In genomic region chr2:21164296-21164695, GRCm38 (mm10) we compare ENCODE assay signal across 15 mouse cellular contexts. TPM values are rescaled to one million over a fixed set of nuclear protein-coding genes. Genes with fewer than 3 reads are reported as not detected.
A peak's percentile ranks its signal among the peaks of the same experiment; 100 is the strongest.
DNase-seq lines count a peak whose midpoint lies in the region; ATAC-seq and TF ChIP-seq lines count a peak whose summit lies in the region.
"Had no signal": no experiment of that assay in that cellular context is flagged by ENCODE, and none has a peak within 500 bp of the region (broad histone marks: within the 10 kb centered on the region; RNA-seq: fewer than 3 reads in every experiment).

No protein-coding gene starts in this region.

- H3K9ac ChIP-seq in limb, embryonic 15.5 days = no peak overlapping the region
- H3K9ac ChIP-seq: heart, embryonic 13.5 days; liver, embryonic 15.5 days; midbrain, embryonic 13.5 days had no signal

- H3K4me3 ChIP-seq in layer of hippocampus, adult 2 months = no peak overlapping the region
- no peak overlapping the region for H3K4me3 ChIP-seq in limb, embryonic 15.5 days
- H3K4me3 ChIP-seq: heart, embryonic 13.5 days; liver, embryonic 15.5 days; midbrain, embryonic 13.5 days had no signal

- ATAC-seq in limb, embryonic 15.5 days (ENCODE audit: insufficient number of reproducible peaks, low FRiP score, low TSS enrichment, low read depth) = 0 out of 2 replicates have a peak, but pooled peaks have one; percentile 40
- ATAC-seq: midbrain, embryonic 13.5 days had no signal

- TF ChIP-seq CTCF in layer of hippocampus, adult 2 months (conservative IDR thresholded peaks at IDR 0.05) = no peak

- H3K9me3 ChIP-seq in limb, embryonic 15.5 days = 0 out of 2 replicates have a peak, but pooled peaks cover 3% of the 10 kb centered on the region
- H3K9me3 ChIP-seq: heart, embryonic 13.5 days; liver, embryonic 15.5 days; midbrain, embryonic 13.5 days had no signal

- H3K36me3 ChIP-seq in limb, embryonic 15.5 days = no peaks in the 10 kb centered on the region
- H3K36me3 ChIP-seq: heart, embryonic 13.5 days; liver, embryonic 15.5 days; midbrain, embryonic 13.5 days had no signal

- H3K27ac ChIP-seq in layer of hippocampus, adult 2 months = peak overlapping the region; percentile 44; the same call in 1 of the 2 replicates
- no peak overlapping the region for H3K27ac ChIP-seq in limb, embryonic 15.5 days
- H3K27ac ChIP-seq: heart, embryonic 13.5 days; liver, embryonic 15.5 days; midbrain, embryonic 13.5 days had no signal

- no peaks in the 10 kb centered on the region for H3K4me1 ChIP-seq in limb, embryonic 15.5 days
- H3K4me1 ChIP-seq: heart, embryonic 13.5 days; liver, embryonic 15.5 days; midbrain, embryonic 13.5 days had no signal

- WGBS in limb, embryonic 15.5 days = 69% methylated on average over 8 of the region's 8 CpGs

- no peak overlapping the region for H3K4me2 ChIP-seq in limb, embryonic 15.5 days
- H3K4me2 ChIP-seq: heart, embryonic 13.5 days; liver, embryonic 15.5 days; midbrain, embryonic 13.5 days had no signal

- no peaks in the 10 kb centered on the region for H3K27me3 ChIP-seq in limb, embryonic 15.5 days
- H3K27me3 ChIP-seq: heart, embryonic 13.5 days; liver, embryonic 15.5 days; midbrain, embryonic 13.5 days had no signal

- no peak for DNase-seq in layer of hippocampus, adult 2 months (ENCODE audit: low spot score in 2 of 2)
- DNase-seq in layer of hippocampus, adult 9-11 months = no peak
- DNase-seq in adipocyte (ENCODE audit: low spot score) = peak; percentile 5
- DNase-seq in heart, adult 8-10 months (ENCODE audit: low spot score) = peak; percentile 50
- DNase-seq in yolk sac, embryonic 10.5 days (ENCODE audit: low spot score) = no peak
- DNase-seq in left cerebral cortex, adult 8-10 months (ENCODE audit: low spot score in 2 of 2) = no peak
- DNase-seq: adrenal gland, postnatal 36 days; cerebellum, adult 9-11 months; lung, postnatal 4 days; right cerebral cortex, postnatal 25 days had no signal

RNA-seq across cellular contexts. Expression of gene Enkur, which starts 40.9 kb away (rescaled TPM):
- total RNA-seq in layer of hippocampus, adult 2 months (2021) = 1 to 10 TPM; 2.5 TPM
- 1 to 10 TPM; 1.0 to 1.1 (median 1.1) TPM for total RNA-seq in heart, adult 8-10 months (2022)
- 0.65 and 0.77 TPM in 2 replicates for polyA plus RNA-seq in limb, embryonic 15.5 days (2015; fragmentation: Nextera tagmentation; extraction: Ambion mirVana)
- total RNA-seq in left cerebral cortex, adult 8-10 months (2022) = 1 to 10 TPM; 3.3 to 4.9 (median 4.0) TPM
- polyA plus RNA-seq: limb, embryonic 11.5 days; liver, embryonic 15.5 days had no signal

RNA-seq across cellular contexts. Expression of gene Thnsl1, which starts 41.2 kb away (rescaled TPM):
- total RNA-seq in layer of hippocampus, adult 2 months (2021) = 10 to 100 TPM; 17.5 to 20.0 TPM
- total RNA-seq in heart, adult 8-10 months (2022) = 10 to 100 TPM in 1 of 4 experiments, 1 to 10 TPM in 3; 7.4 to 10.5 (median 9.1) TPM
- 5.6 TPM in 2 replicates for polyA plus RNA-seq in limb, embryonic 15.5 days (2015; fragmentation: Nextera tagmentation; extraction: Ambion mirVana)
- 10 to 100 TPM; 19.1 to 24.0 (median 19.6) TPM for total RNA-seq in left cerebral cortex, adult 8-10 months (2022)

Comparison
In these comparisons a context has a peak if more than half of its experiments do, and no peak if none do; other contexts are left out.
1. DNase-seq: peak in adipocyte (single experiment) and heart, adult 8-10 months (single experiment); none in layer of hippocampus, adult 2 months (0 of 2), layer of hippocampus, adult 9-11 months (single experiment), yolk sac, embryonic 10.5 days (single experiment) and left cerebral cortex, adult 8-10 months (0 of 2).